Mouse (Mus musculus) lung, postnatal 0 days (tissue): ENCODE measurements around the gene Pxk. TPM values are rescaled to one million over a fixed set of nuclear protein-coding genes. Genes with fewer than 3 reads are reported as not detected.

ENCODE experiments used
- ATAC-seq: fragments of 200-750 bp; cut with Nextera tagmentation; 2 replicates; pipeline ENCODE4 v1.8.0; 2017; ENCODE audit warnings: moderate library complexity
- DNase-seq: peaks from one replicate; pipeline ENCODE4 v3.0.0-alpha.2; 2016; ENCODE audit warnings: low spot score
- H3K27ac ChIP-seq: fragments of 300-500 bp; sonication (generic); 2 replicates; pipeline ENCODE4 v1.5.1; 2014; ENCODE audit warnings: antibody characterized with exemption, mild to moderate bottlenecking, low read length, mixed read lengths
- H3K27me3 ChIP-seq: fragments of 300-500 bp; sonication (generic); replicated peaks from 2 replicates; pipeline ENCODE4 v1.6.1; 2014; ENCODE audit warnings: low read length, mixed read lengths; ENCODE audit not compliant: insufficient read depth
- H3K36me3 ChIP-seq: fragments of 300-500 bp; sonication (generic); 2 replicates; pipeline ENCODE4 v1.6.1; 2014; ENCODE audit warnings: low read length, mixed read lengths; ENCODE audit not compliant: insufficient read depth
- H3K4me1 ChIP-seq: fragments of 300-500 bp; sonication (generic); 2 replicates; pipeline ENCODE4 v1.6.1; 2014; ENCODE audit warnings: antibody characterized with exemption, low read depth, low read length, mixed read lengths; ENCODE audit not compliant: insufficient read depth
- H3K4me2 ChIP-seq: fragments of 300-500 bp; sonication (generic); replicated peaks from 2 replicates; pipeline ENCODE4 v1.6.1; 2014; ENCODE audit warnings: low read depth, mild to moderate bottlenecking, low read length, moderate library complexity, mixed read lengths
- H3K4me3 ChIP-seq: fragments of 300-500 bp; sonication (generic); 2 replicates; pipeline ENCODE4 v1.5.1; 2014; ENCODE audit warnings: low read depth, low read length
- H3K9ac ChIP-seq: fragments of 300-500 bp; sonication (generic); replicated peaks from 2 replicates; pipeline ENCODE4 v1.6.1; 2014; ENCODE audit warnings: low read depth, mild to moderate bottlenecking
- H3K9me3 ChIP-seq: fragments of 300-500 bp; sonication (generic); 2 replicates; pipeline ENCODE4 v1.6.1; 2016; ENCODE audit warnings: low read length, mixed read lengths
- CTCF ChIP-seq: IDR thresholded peaks from 2 replicates; pipeline ENCODE4 v1.5.1; 2016; ENCODE audit warnings: antibody characterized with exemption, mild to moderate bottlenecking
- EP300 ChIP-seq: IDR thresholded peaks from 2 replicates; pipeline ENCODE4 v1.6.1; 2016; ENCODE audit warnings: antibody characterized with exemption, mild to moderate bottlenecking, control low read depth
- WGBS: fragments of 180-500 bp; shearing (Covaris S2); extraction: QIAGEN DNeasy Blood & Tissue Kit; methylation state at CpG from one replicate; pipeline ENCODE4 v1.1.7; 2014; 5-methylcytosine and 5-hydroxymethylcytosine counted together
- polyA plus RNA-seq: library from polyadenylated mRNA; unstranded; fragments of >200 nt; fragmentation: Nextera tagmentation; extraction: Ambion mirVana; gene quantifications from 2 replicates; pipeline ENCODE4 v1.2.1, GENCODE M21; 2015

Pxk gene
- polyA plus RNA-seq, 1 experiment from 2014 or later: 47.5 TPM

DNA sequence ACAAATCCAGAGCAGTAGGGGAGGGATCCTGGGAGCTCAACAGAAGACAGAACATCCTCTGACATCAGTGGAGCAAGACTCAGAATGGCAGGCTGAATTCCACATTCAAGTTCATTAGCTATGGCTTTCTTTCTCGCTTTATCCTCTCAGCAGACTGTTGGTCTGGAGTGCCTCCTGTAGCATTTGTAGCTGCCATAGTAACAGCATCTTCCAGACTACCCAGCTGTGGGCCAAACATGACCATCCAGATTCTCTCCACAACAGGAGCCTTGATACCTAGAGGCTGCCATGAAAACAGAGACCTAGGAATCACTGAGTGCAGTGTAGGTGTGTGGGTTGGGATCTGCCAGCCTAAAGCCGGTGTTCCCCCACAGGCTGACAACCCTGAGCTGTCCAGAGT is 111.9 kb downstream of the Pxk start:
- no peak overlapping the region for H3K4me2 ChIP-seq
- no peaks in the 10 kb centered on the region for H3K9me3 ChIP-seq
- H3K4me3 ChIP-seq: no peak overlapping the region
- H3K36me3 ChIP-seq: no peaks in the 10 kb centered on the region
- no peak overlapping the region for H3K27ac ChIP-seq
- no peaks in the 10 kb centered on the region for H3K27me3 ChIP-seq
- no peak overlapping the region for H3K9ac ChIP-seq
- H3K4me1 ChIP-seq: peaks cover 2% of the 10 kb centered on the region; the same call in 1 of the 2 replicates
- no peak for TF ChIP-seq CTCF
- no peak for TF ChIP-seq EP300
- no peak for ATAC-seq
- DNase-seq: no peak
- 90% methylated on average over 2 of the region's 2 CpGs for WGBS

DNA sequence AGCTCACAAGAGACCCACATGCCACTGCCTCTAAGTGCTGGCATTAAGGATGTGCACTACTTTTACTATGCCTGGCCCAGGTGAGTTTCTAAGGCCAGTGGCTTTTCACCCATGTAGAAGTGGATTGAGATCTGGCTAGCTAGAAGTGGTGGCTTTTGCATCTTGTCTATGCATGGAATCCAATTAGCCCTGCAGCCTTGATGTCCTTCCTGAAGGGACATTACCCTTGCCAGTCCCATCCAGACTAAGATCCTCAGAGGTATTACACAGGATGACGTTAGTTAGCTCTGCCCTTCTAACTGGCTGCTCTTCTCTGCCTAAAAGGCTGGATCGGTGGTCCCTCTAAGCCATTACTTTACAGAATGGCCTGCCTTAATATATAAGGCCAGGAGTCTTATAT is 115.0 kb downstream of the Pxk start:
- Histone ChIP-seq H3K36me3 (no peaks in the 10 kb centered on the region), H3K9ac (no peak overlapping the region), H3K27ac (no peak overlapping the region), H3K4me2 (no peak overlapping the region), H3K27me3 (no peaks in the 10 kb centered on the region), H3K4me1 (peaks cover 11% of the 10 kb centered on the region; the same call in 1 of the 2 replicates), H3K4me3 (no peak overlapping the region), H3K9me3 (no peaks in the 10 kb centered on the region)
- 69% methylated on average over 2 of the region's 2 CpGs for WGBS
- TF ChIP-seq EP300 (no peak), CTCF (no peak)
- DNase-seq: no peak
- ATAC-seq: no peak

DNA sequence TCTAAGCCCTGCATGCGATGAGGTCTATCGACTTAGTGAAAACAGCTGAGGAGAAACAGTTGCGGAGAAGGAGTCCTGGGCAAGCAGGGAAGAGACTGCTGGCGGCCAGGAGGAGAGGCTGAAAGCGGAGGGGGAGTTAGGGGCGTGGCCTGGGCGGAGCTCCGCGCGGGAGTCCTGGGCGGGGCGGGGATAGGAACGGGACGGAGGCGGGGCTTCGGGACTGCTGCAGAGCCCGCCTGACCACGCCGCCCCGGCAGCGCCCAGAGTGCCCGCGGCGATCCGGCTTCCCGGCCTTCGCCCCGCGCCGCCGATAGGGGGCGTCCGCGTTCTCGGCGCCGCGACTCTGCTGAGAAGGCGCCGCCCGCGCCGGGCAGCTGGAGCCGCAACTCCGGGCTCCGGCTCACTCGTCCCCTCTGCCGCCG is 115.8 kb downstream of the Pxk start, which contains the start of gene Kctd6:
Gene Kctd6 (plus strand): TSS at position 338 of the 422 bp plus-strand sequence.
- ATAC-seq: peak; percentile 99
- Histone ChIP-seq H3K4me1 (peaks cover 11% of the 10 kb centered on the region; the same call in 1 of the 2 replicates), H3K9me3 (no peaks in the 10 kb centered on the region), H3K4me2 (peak within 1 kb of the TSS; percentile 83), H3K27ac (peak within 1 kb of the TSS; percentile 95), H3K27me3 (no peaks in the 10 kb centered on the region), H3K9ac (peak within 1 kb of the TSS; percentile 88), H3K36me3 (no peaks in the 10 kb centered on the region), H3K4me3 (peak within 1 kb of the TSS; percentile 81)
- TF ChIP-seq EP300 (no peak), CTCF (peak; percentile 74)
- peak; percentile 99 for DNase-seq
- under 1% methylated on average over 31 of the region's 49 CpGs for WGBS

Other genes with a start within 250 kb of the Pxk start
- not detected in 2 replicates for gene Gm45521, start 140.9 kb upstream of the Pxk start, polyA plus RNA-seq
- 0.02 and 0.07 TPM in 2 replicates for gene Dnase1l3, start 103.6 kb upstream of the Pxk start, polyA plus RNA-seq
- 10.8 and 11.9 TPM in 2 replicates for gene Abhd6, start 95.3 kb upstream of the Pxk start, polyA plus RNA-seq
- 34.0 and 37.6 TPM in 2 replicates for gene Rpp14, start 17.8 kb upstream of the Pxk start, polyA plus RNA-seq
- gene Pdhb, start 74.8 kb downstream of the Pxk start, polyA plus RNA-seq: 129 and 140 TPM in 2 replicates
- gene Kctd6, start 115.9 kb downstream of the Pxk start, polyA plus RNA-seq: 18.5 and 19.5 TPM in 2 replicates
- gene Acox2, start 161.1 kb downstream of the Pxk start, polyA plus RNA-seq: 6.3 and 7.2 TPM in 2 replicates
- 0.21 and 0.56 TPM in 2 replicates for gene Fam107a, start 219.8 kb downstream of the Pxk start, polyA plus RNA-seq